17 mouse cellular contexts compared by ENCODE assay signal in genomic region chr2:118125211-118125939, GRCm38 (mm10). TPM values are rescaled to one million over a fixed set of nuclear protein-coding genes. Genes with fewer than 3 reads are reported as not detected.
DNase-seq lines count a peak whose midpoint lies in the region; ATAC-seq and TF ChIP-seq lines count a peak whose summit lies in the region.
"Had no signal": no experiment of that assay in that cellular context is flagged by ENCODE, and none has a peak within 500 bp of the region (broad histone marks: within the 10 kb centered on the region; RNA-seq: fewer than 3 reads in every experiment).

No protein-coding gene starts in this region.

- no peak for DNase-seq in midbrain, embryonic 11.5 days (ENCODE audit: low spot score, missing footprints)
- DNase-seq in adipocyte (ENCODE audit: low spot score): peak; percentile 40
- peak; percentile 73 for DNase-seq in kidney, adult 18-20 months
- peak; percentile 53 to 82 for DNase-seq in kidney, postnatal 36 days
- no peak for DNase-seq in layer of hippocampus, adult 8-10 months (ENCODE audit: low spot score in 2 of 2)
- no peak for DNase-seq in lung, adult 2 months
- DNase-seq: cerebellum, postnatal 10 days; heart, adult 2 months; liver; midbrain, embryonic 14.5 days; thymus, adult 18-20 months had no signal

- H3K4me3 ChIP-seq in midbrain, embryonic 11.5 days (ENCODE audit: low read depth, low read length): no peak overlapping the region
- no peak overlapping the region for H3K4me3 ChIP-seq in midbrain, embryonic 15.5 days
- H3K4me3 ChIP-seq in lung, adult 2 months (replicated peaks; ENCODE audit: extremely low read depth, low read depth, low read length): no peak overlapping the region
- H3K4me3 ChIP-seq: embryonic facial prominence, embryonic 13.5 days; heart, adult 2 months; left cerebral cortex, adult 2 months; neural tube, embryonic 13.5 days had no signal

- no peaks in the 10 kb centered on the region for H3K27me3 ChIP-seq in midbrain, embryonic 11.5 days (ENCODE audit: control insufficient read depth, insufficient read depth, low read length)
- no peaks in the 10 kb centered on the region for H3K27me3 ChIP-seq in midbrain, embryonic 15.5 days (replicated peaks)
- H3K27me3 ChIP-seq: embryonic facial prominence, embryonic 13.5 days; neural tube, embryonic 13.5 days had no signal

- 73% methylated on average over 11 of the region's 11 CpGs for WGBS in midbrain, embryonic 11.5 days
- 68% methylated on average over 11 of the region's 11 CpGs for WGBS in midbrain, embryonic 15.5 days
- 70% methylated on average over 11 of the region's 11 CpGs for WGBS in lung, adult 2 months

- peaks cover 3% of the 10 kb centered on the region; the same call in 1 of the 2 replicates for H3K36me3 ChIP-seq in midbrain, embryonic 11.5 days (ENCODE audit: control insufficient read depth, insufficient read depth, low read length)
- no peaks in the 10 kb centered on the region for H3K36me3 ChIP-seq in midbrain, embryonic 15.5 days (replicated peaks)
- H3K36me3 ChIP-seq: neural tube, embryonic 13.5 days had no signal

- no peak overlapping the region for H3K9ac ChIP-seq in midbrain, embryonic 11.5 days (ENCODE audit: low read length)
- no peak overlapping the region for H3K9ac ChIP-seq in midbrain, embryonic 15.5 days
- H3K9ac ChIP-seq: embryonic facial prominence, embryonic 13.5 days; neural tube, embryonic 13.5 days had no signal

- ATAC-seq in midbrain, embryonic 11.5 days (ENCODE audit: low FRiP score): peak; percentile 61; the same call in 1 of the 2 replicates
- ATAC-seq in midbrain, embryonic 15.5 days (replicated peaks): no peak
- ATAC-seq: activated CD4-positive, CD25-positive, alpha-beta regulatory T cell, adult 4 months had no signal

- peaks cover 3% of the 10 kb centered on the region for H3K4me1 ChIP-seq in midbrain, embryonic 11.5 days (ENCODE audit: control insufficient read depth, insufficient read depth, low read length)
- H3K4me1 ChIP-seq in midbrain, embryonic 15.5 days: peaks cover 3% of the 10 kb centered on the region; the same call in 1 of the 2 replicates
- H3K4me1 ChIP-seq in lung, adult 2 months (ENCODE audit: control insufficient read depth, insufficient read depth, low read length): peaks cover 3% of the 10 kb centered on the region; the same call in 1 of the 2 replicates

- no peak for TF ChIP-seq POLR2A in lung, adult 2 months (IDR thresholded peaks at IDR 0.05; ENCODE audit: borderline replicate concordance, extremely low read depth, low read depth, low read length)

- no peaks in the 10 kb centered on the region for H3K9me3 ChIP-seq in midbrain, embryonic 11.5 days (ENCODE audit: control insufficient read depth, low read length)
- no peaks in the 10 kb centered on the region for H3K9me3 ChIP-seq in midbrain, embryonic 15.5 days
- H3K9me3 ChIP-seq: embryonic facial prominence, embryonic 13.5 days; neural tube, embryonic 13.5 days had no signal

- no peak overlapping the region for H3K4me2 ChIP-seq in midbrain, embryonic 11.5 days
- no peak overlapping the region for H3K4me2 ChIP-seq in midbrain, embryonic 15.5 days
- H3K4me2 ChIP-seq: embryonic facial prominence, embryonic 13.5 days; neural tube, embryonic 13.5 days had no signal

- TF ChIP-seq CTCF in lung, adult 2 months (IDR thresholded peaks at IDR 0.05; ENCODE audit: insufficient read depth, low read length): no peak

- H3K27ac ChIP-seq in midbrain, embryonic 11.5 days (ENCODE audit: low read depth, low read length): no peak overlapping the region
- no peak overlapping the region for H3K27ac ChIP-seq in midbrain, embryonic 15.5 days
- H3K27ac ChIP-seq: embryonic facial prominence, embryonic 13.5 days; heart, adult 2 months; left cerebral cortex, adult 2 months; neural tube, embryonic 13.5 days had no signal

RNA-seq across cellular contexts. Expression of gene Thbs1, which starts 13.7 kb away (rescaled TPM):
- polyA plus RNA-seq in midbrain, embryonic 11.5 days (2014; fragmentation: Nextera tagmentation; extraction: Ambion mirVana): 37.4 and 42.0 TPM in 2 replicates
- polyA plus RNA-seq in midbrain, embryonic 15.5 days (2015; fragmentation: Nextera tagmentation; extraction: Ambion mirVana): 4.7 and 5.1 TPM in 2 replicates
- total RNA-seq in layer of hippocampus, adult 8-10 months (2022): 1 to 10 TPM; 1.6 to 3.4 (median 2.7) TPM
- 23.3 and 27.1 TPM in 2 replicates for polyA plus RNA-seq in lung, adult 2 months (2012; rRNA removed)
- total RNA-seq: MEL had no signal
- polyA plus RNA-seq: activated CD4-positive, CD25-positive, alpha-beta regulatory T cell, adult 4 months had no signal

Comparison
In these comparisons a context has a peak if more than half of its experiments do, and no peak if none do; other contexts are left out.
1. DNase-seq: peak in adipocyte (single experiment), kidney, adult 18-20 months (single experiment) and kidney, postnatal 36 days (2 of 2); none in midbrain, embryonic 11.5 days (single experiment), layer of hippocampus, adult 8-10 months (0 of 2) and lung, adult 2 months (single experiment).